Mouse (Mus musculus) intestine, postnatal 0 days (tissue): ENCODE data around the gene Ptprk. TPM values are rescaled to one million over a fixed set of nuclear protein-coding genes. Genes with fewer than 3 reads are reported as not detected.

ENCODE experiments used
- ATAC-seq: fragments of 200-750 bp; cut with Nextera tagmentation; 2 replicates; pipeline ENCODE4 v1.8.0; 2017; ENCODE audit warnings: mild to moderate bottlenecking, moderate TSS enrichment, moderate library complexity
- H3K27ac ChIP-seq: fragments of 300-500 bp; sonication (generic); 2 replicates; pipeline ENCODE4 v1.5.1; 2014; ENCODE audit warnings: mild to moderate bottlenecking, low read depth, low read length, moderate library complexity
- H3K27me3 ChIP-seq: fragments of 300-500 bp; sonication (generic); replicated peaks from 2 replicates; pipeline ENCODE4 v1.6.1; 2014; ENCODE audit warnings: low read length, mixed read lengths; ENCODE audit not compliant: control insufficient read depth, insufficient read depth
- H3K36me3 ChIP-seq: fragments of 300-500 bp; sonication (generic); 2 replicates; pipeline ENCODE4 v1.6.1; 2014; ENCODE audit warnings: mild to moderate bottlenecking, moderate library complexity; ENCODE audit not compliant: control insufficient read depth, insufficient read depth
- H3K4me1 ChIP-seq: fragments of 300-500 bp; sonication (generic); replicated peaks from 2 replicates; pipeline ENCODE4 v1.6.1; 2014; ENCODE audit warnings: antibody characterized with exemption, low read length, mixed read lengths; ENCODE audit not compliant: control insufficient read depth, insufficient read depth
- H3K4me2 ChIP-seq: fragments of 300-500 bp; sonication (generic); replicated peaks from 2 replicates; pipeline ENCODE4 v1.6.1; 2014; ENCODE audit warnings: low read depth, mild to moderate bottlenecking, moderate library complexity
- H3K4me3 ChIP-seq: fragments of 300-500 bp; sonication (generic); 2 replicates; pipeline ENCODE4 v1.5.1; 2014; ENCODE audit warnings: low read depth, low read length
- H3K9ac ChIP-seq: fragments of 300-500 bp; sonication (generic); 2 replicates; pipeline ENCODE4 v1.6.1; 2014; ENCODE audit warnings: mild to moderate bottlenecking, low read depth, low read length
- H3K9me3 ChIP-seq: fragments of 300-500 bp; sonication (generic); 2 replicates; pipeline ENCODE4 v1.6.1; 2016; ENCODE audit warnings: mixed run types; ENCODE audit not compliant: control insufficient read depth
- CTCF ChIP-seq: sonication (generic); IDR thresholded peaks from 2 replicates; pipeline ENCODE4 v1.5.1; 2016; ENCODE audit warnings: low read depth, mild to moderate bottlenecking, control low read depth, antibody characterized with exemption, moderate library complexity
- WGBS: fragments of 180-500 bp; shearing (Covaris S2); extraction: QIAGEN DNeasy Blood & Tissue Kit; methylation state at CpG from one replicate; pipeline ENCODE4 v1.1.7; 2014; 5-methylcytosine and 5-hydroxymethylcytosine counted together
- polyA plus RNA-seq: library from polyadenylated mRNA; unstranded; fragments of >200 nt; fragmentation: Nextera tagmentation; extraction: Ambion mirVana; gene quantifications from 2 replicates; pipeline ENCODE4 v1.2.1, GENCODE M21; 2015

Gene Ptprk
- polyA plus RNA-seq, 1 experiment from 2014 or later = 29.5 TPM

- no peak overlapping the region for H3K27ac ChIP-seq
Observed at GRCm38 (mm10) chr10:28223602-28224001, 149.0 kb downstream of the Ptprk start.

DNA sequence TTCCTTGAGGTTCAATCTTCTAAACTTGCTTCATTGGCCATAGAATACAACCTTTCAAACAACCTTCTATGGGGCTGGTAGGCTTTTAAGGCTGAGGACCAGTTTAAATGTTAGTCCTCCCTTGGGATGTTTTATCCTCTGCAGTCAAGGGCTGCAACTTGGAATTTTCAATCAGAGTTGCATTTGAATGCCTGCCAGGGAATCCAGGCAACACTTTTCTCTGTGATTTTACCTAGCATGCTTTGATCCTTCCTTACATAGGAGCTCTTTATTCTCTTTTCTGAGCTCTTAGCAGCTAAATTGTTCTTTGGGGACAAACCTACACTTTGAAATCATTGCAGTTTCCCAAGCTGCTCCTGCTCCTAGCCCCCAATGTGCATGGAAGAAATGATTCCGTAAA is 149.8 kb downstream of the Ptprk start:
- Histone ChIP-seq H3K27me3 (no peaks in the 10 kb centered on the region), H3K9ac (no peak overlapping the region), H3K4me1 (0 out of 2 replicates have a peak, but pooled peaks cover 7% of the 10 kb centered on the region), H3K27ac (no peak overlapping the region), H3K36me3 (no peaks in the 10 kb centered on the region; the same call in 1 of the 2 replicates), H3K4me2 (no peak overlapping the region), H3K9me3 (no peaks in the 10 kb centered on the region), H3K4me3 (no peak overlapping the region)
- no peak for TF ChIP-seq CTCF
- ATAC-seq = no peak
- WGBS = 95% methylated on average over 1 of the region's 1 CpGs

More at GRCm38 (mm10) chr10:28223602-28224001, 149.0 kb downstream of the Ptprk start:
- no peaks in the 10 kb centered on the region for H3K27me3 ChIP-seq
- no peak overlapping the region for H3K9ac ChIP-seq
- TF ChIP-seq CTCF = no peak
- H3K9me3 ChIP-seq = no peaks in the 10 kb centered on the region
- H3K4me3 ChIP-seq = no peak overlapping the region
- 71% methylated on average over 6 of the region's 6 CpGs for WGBS
- H3K4me2 ChIP-seq = no peak overlapping the region
- ATAC-seq = no peak
- 0 out of 2 replicates have a peak, but pooled peaks cover 7% of the 10 kb centered on the region for H3K4me1 ChIP-seq
- no peaks in the 10 kb centered on the region; the same call in 1 of the 2 replicates for H3K36me3 ChIP-seq

GRCm38 (mm10) chr10:28225536-28226075 is 151.0 kb downstream of the Ptprk start:
- Histone ChIP-seq H3K9ac (no peak overlapping the region), H3K27ac (no peak overlapping the region), H3K36me3 (no peaks in the 10 kb centered on the region; the same call in 1 of the 2 replicates), H3K4me3 (no peak overlapping the region), H3K4me1 (0 out of 2 replicates have a peak, but pooled peaks cover 7% of the 10 kb centered on the region), H3K27me3 (no peaks in the 10 kb centered on the region), H3K4me2 (no peak overlapping the region), H3K9me3 (no peaks in the 10 kb centered on the region)
- 32% methylated on average over 5 of the region's 5 CpGs for WGBS
- no peak for ATAC-seq
- TF ChIP-seq CTCF = no peak

- Histone ChIP-seq H3K36me3 (no peaks in the 10 kb centered on the region; the same call in 1 of the 2 replicates), H3K27ac (no peak overlapping the region), H3K9me3 (no peaks in the 10 kb centered on the region), H3K4me2 (no peak overlapping the region), H3K4me1 (0 out of 2 replicates have a peak, but pooled peaks cover 7% of the 10 kb centered on the region), H3K4me3 (no peak overlapping the region), H3K27me3 (no peaks in the 10 kb centered on the region), H3K9ac (no peak overlapping the region)
- 38% methylated on average over 4 of the region's 4 CpGs for WGBS
- peak; percentile 91 for ATAC-seq
- no peak for TF ChIP-seq CTCF
Observed at GRCm38 (mm10) chr10:28227732-28228131, 153.1 kb downstream of the Ptprk start.

GRCm38 (mm10) chr10:28228208-28228607 is 153.6 kb downstream of the Ptprk start:
- Histone ChIP-seq H3K36me3 (no peaks in the 10 kb centered on the region; the same call in 1 of the 2 replicates), H3K4me3 (no peak overlapping the region), H3K27ac (no peak overlapping the region), H3K9ac (no peak overlapping the region), H3K4me1 (0 out of 2 replicates have a peak, but pooled peaks cover 7% of the 10 kb centered on the region), H3K27me3 (no peaks in the 10 kb centered on the region), H3K4me2 (no peak overlapping the region), H3K9me3 (no peaks in the 10 kb centered on the region)
- TF ChIP-seq CTCF = no peak
- peak; percentile 91 for ATAC-seq
- WGBS = 33% methylated on average over 1 of the region's 1 CpGs

DNA sequence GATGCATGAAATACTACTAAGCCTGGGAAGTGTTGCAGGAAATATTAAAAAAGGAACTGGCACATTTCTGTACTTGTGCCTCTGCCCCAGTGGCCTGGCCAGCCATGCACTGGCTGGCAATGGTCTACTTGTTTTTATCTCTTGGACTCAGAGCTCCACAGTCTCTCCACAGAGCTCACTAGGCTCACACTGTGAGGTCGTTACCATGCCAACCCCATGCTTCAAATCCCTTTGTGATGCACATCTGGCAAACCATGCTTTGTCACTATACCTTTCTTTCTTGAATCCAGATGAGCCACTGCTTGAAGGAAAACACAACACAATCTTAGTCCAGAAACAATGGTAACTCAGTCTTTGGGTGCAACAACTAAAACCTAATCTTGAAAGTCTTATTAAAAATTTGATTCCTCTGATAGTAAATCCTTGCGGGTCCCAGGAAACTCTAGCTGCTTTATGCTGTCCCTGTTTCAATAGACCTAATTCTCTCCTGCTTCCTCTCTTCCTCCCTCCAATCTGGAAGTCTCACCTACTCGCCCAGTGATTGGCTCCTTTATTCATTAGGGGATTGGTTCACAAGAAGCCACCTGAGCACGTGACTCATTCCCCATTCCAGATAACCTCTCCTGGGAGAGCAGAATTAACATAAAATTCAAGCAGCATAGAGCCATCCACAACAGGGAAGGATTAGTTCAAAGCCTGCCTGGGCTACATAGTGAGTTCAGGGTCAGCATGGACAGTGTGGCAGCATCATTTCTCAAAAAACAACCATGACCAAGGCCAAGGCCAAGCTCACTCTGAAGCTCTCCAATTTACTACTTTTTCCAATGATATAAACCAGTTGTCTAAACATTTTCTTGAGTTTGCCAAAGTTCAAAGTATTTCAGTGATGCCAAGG is 157.9 kb downstream of the Ptprk start:
- TF ChIP-seq CTCF = no peak
- WGBS = 79% methylated on average over 4 of the region's 4 CpGs
- H3K27me3 ChIP-seq = no peaks in the 10 kb centered on the region

More for the DNA sequence above, 157.9 kb downstream of the Ptprk start:
- Histone ChIP-seq H3K27ac (no peak overlapping the region), H3K36me3 (no peaks in the 10 kb centered on the region), H3K4me3 (no peak overlapping the region), H3K4me2 (no peak overlapping the region), H3K9me3 (no peaks in the 10 kb centered on the region), H3K4me1 (no peaks in the 10 kb centered on the region), H3K9ac (no peak overlapping the region)
- ATAC-seq = no peak
